ENCODE assay signal across 8 mouse cellular contexts in genomic region chr7:127016486-127016938, GRCm38 (mm10). TPM values are rescaled to one million over a fixed set of nuclear protein-coding genes. Genes with fewer than 3 reads are reported as not detected.
A peak's percentile ranks its signal among the peaks of the same experiment; 100 is the strongest.
DNase-seq lines count a peak whose midpoint lies in the region; ATAC-seq and TF ChIP-seq lines count a peak whose summit lies in the region.

No protein-coding gene starts in this region.

- peak; percentile 69 to 72 for DNase-seq in cerebellum, adult 18-20 months
- DNase-seq in cerebellum, adult 9-11 months = no peak
- peak; percentile 65 for DNase-seq in urinary bladder, postnatal 14 days (ENCODE audit: low spot score)
- DNase-seq in urinary bladder, postnatal 4 days (ENCODE audit: low spot score in 2 of 2) = no peak
- DNase-seq in thymus, adult 18-20 months = no peak

- H3K9ac ChIP-seq in heart, embryonic 15.5 days = peak overlapping the region; percentile 93
- peak overlapping the region; percentile 85 for H3K9ac ChIP-seq in liver, embryonic 12.5 days

- H3K4me3 ChIP-seq in heart, embryonic 15.5 days = peak overlapping the region; percentile 77
- H3K4me3 ChIP-seq in liver, embryonic 12.5 days = peak overlapping the region; percentile 73
- peak overlapping the region; percentile 91 for H3K4me3 ChIP-seq in olfactory bulb, adult 2 months (ENCODE audit: insufficient read depth, low read depth, low read length)

- no peaks in the 10 kb centered on the region for H3K9me3 ChIP-seq in heart, embryonic 15.5 days (replicated peaks)
- H3K9me3 ChIP-seq in liver, embryonic 12.5 days (replicated peaks) = no peaks in the 10 kb centered on the region

- H3K4me2 ChIP-seq in heart, embryonic 15.5 days = peak overlapping the region; percentile 88
- peak overlapping the region; percentile 93 for H3K4me2 ChIP-seq in liver, embryonic 12.5 days

- 0% methylated on average over 22 of the region's 22 CpGs for WGBS in heart, embryonic 15.5 days
- WGBS in liver, embryonic 12.5 days (ENCODE audit: insufficient replicate concordance) = under 1% methylated on average over 22 of the region's 22 CpGs
- 0% methylated on average over 22 of the region's 22 CpGs for WGBS in olfactory bulb, adult 2 months

- no peak for TF ChIP-seq CTCF in olfactory bulb, adult 2 months (IDR thresholded peaks at IDR 0.05; ENCODE audit: insufficient read depth, low read depth, low read length)

- H3K4me1 ChIP-seq in heart, embryonic 15.5 days (replicated peaks) = peaks cover 61% of the 10 kb centered on the region
- H3K4me1 ChIP-seq in liver, embryonic 12.5 days = peaks cover 77% of the 10 kb centered on the region
- H3K4me1 ChIP-seq in olfactory bulb, adult 2 months (ENCODE audit: control insufficient read depth, insufficient read depth, low read length) = peaks cover 58% of the 10 kb centered on the region

- no peak for TF ChIP-seq POLR2A in olfactory bulb, adult 2 months (IDR thresholded peaks at IDR 0.05; ENCODE audit: insufficient read depth, low read depth, low read length)

- ATAC-seq in heart, embryonic 15.5 days (replicated peaks; ENCODE audit: insufficient number of reproducible peaks, insufficient read depth, low FRiP score, low read depth) = peak; percentile 54
- ATAC-seq in liver, embryonic 12.5 days = peak; percentile 70

- H3K27ac ChIP-seq in heart, embryonic 15.5 days = peak overlapping the region; percentile 99
- peak overlapping the region; percentile 92 for H3K27ac ChIP-seq in liver, embryonic 12.5 days
- peak overlapping the region; percentile 94 for H3K27ac ChIP-seq in olfactory bulb, adult 2 months (ENCODE audit: insufficient read depth, low read depth, low read length)

- no peaks in the 10 kb centered on the region for H3K27me3 ChIP-seq in heart, embryonic 15.5 days
- no peaks in the 10 kb centered on the region for H3K27me3 ChIP-seq in liver, embryonic 12.5 days (replicated peaks)

- H3K36me3 ChIP-seq in heart, embryonic 15.5 days = peaks cover 11% of the 10 kb centered on the region; the same call in 1 of the 2 replicates
- peaks cover 35% of the 10 kb centered on the region for H3K36me3 ChIP-seq in liver, embryonic 12.5 days

RNA-seq across cellular contexts. Expression of gene Pagr1b, which starts 0.2 kb away (rescaled TPM):
- 0.74 TPM in 1 of 2 replicates, not detected in the other for polyA plus RNA-seq in heart, embryonic 15.5 days (2015; fragmentation: Nextera tagmentation; extraction: Ambion mirVana)
- polyA plus RNA-seq in liver, embryonic 12.5 days (2016; fragmentation: Nextera tagmentation; extraction: Ambion mirVana) = 0.57 TPM in 1 of 2 replicates, not detected in the other
- not detected in 2 replicates for polyA plus RNA-seq in olfactory bulb, adult 2 months (2012; ENCODE audit: insufficient read depth, insufficient read length, low replicate concordance, missing spikeins)

RNA-seq across cellular contexts. Expression of gene Pagr1a, which starts 0.6 kb away (rescaled TPM):
- polyA plus RNA-seq in heart, embryonic 15.5 days (2015; fragmentation: Nextera tagmentation; extraction: Ambion mirVana) = 59.7 and 73.1 TPM in 2 replicates
- 60.5 and 65.1 TPM in 2 replicates for polyA plus RNA-seq in liver, embryonic 12.5 days (2016; fragmentation: Nextera tagmentation; extraction: Ambion mirVana)
- not detected in 2 replicates for polyA plus RNA-seq in olfactory bulb, adult 2 months (2012; ENCODE audit: insufficient read depth, insufficient read length, low replicate concordance, missing spikeins)

RNA-seq across cellular contexts. Expression of gene Mvp, which starts 2.1 kb away (rescaled TPM):
- polyA plus RNA-seq in heart, embryonic 15.5 days (2015; fragmentation: Nextera tagmentation; extraction: Ambion mirVana) = 14.5 and 18.1 TPM in 2 replicates
- 8.3 and 8.9 TPM in 2 replicates for polyA plus RNA-seq in liver, embryonic 12.5 days (2016; fragmentation: Nextera tagmentation; extraction: Ambion mirVana)
- not detected in 2 replicates for polyA plus RNA-seq in olfactory bulb, adult 2 months (2012; ENCODE audit: insufficient read depth, insufficient read length, low replicate concordance, missing spikeins)

RNA-seq across cellular contexts. Expression of gene Gm42742, which starts 4.4 kb away (rescaled TPM):
- polyA plus RNA-seq in heart, embryonic 15.5 days (2015; fragmentation: Nextera tagmentation; extraction: Ambion mirVana) = 15.7 and 16.6 TPM in 2 replicates
- 4.1 and 8.9 TPM in 2 replicates for polyA plus RNA-seq in liver, embryonic 12.5 days (2016; fragmentation: Nextera tagmentation; extraction: Ambion mirVana)
- not detected in 2 replicates for polyA plus RNA-seq in olfactory bulb, adult 2 months (2012; ENCODE audit: insufficient read depth, insufficient read length, low replicate concordance, missing spikeins)

RNA-seq across cellular contexts. Expression of gene Prrt2, which starts 4.5 kb away (rescaled TPM):
- polyA plus RNA-seq in heart, embryonic 15.5 days (2015; fragmentation: Nextera tagmentation; extraction: Ambion mirVana) = 1.9 and 4.1 TPM in 2 replicates
- 0.88 and 2.1 TPM in 2 replicates for polyA plus RNA-seq in liver, embryonic 12.5 days (2016; fragmentation: Nextera tagmentation; extraction: Ambion mirVana)
- polyA plus RNA-seq in olfactory bulb, adult 2 months (2012; ENCODE audit: insufficient read depth, insufficient read length, low replicate concordance, missing spikeins) = not detected in 2 replicates

Comparison
In these comparisons a context has a peak if more than half of its experiments do, and no peak if none do; other contexts are left out.
1. DNase-seq: peak in cerebellum, adult 18-20 months (2 of 2) and urinary bladder, postnatal 14 days (single experiment); none in cerebellum, adult 9-11 months (single experiment), urinary bladder, postnatal 4 days (0 of 2) and thymus, adult 18-20 months (0 of 2).
2. Peak in every context shown above with its lines, with median percentiles within 50 percentile points of each other: H3K27ac ChIP-seq and H3K4me3 ChIP-seq.